Mouse (Mus musculus): Measurements from ENCODE around the gene Pomgnt1.

Gene Pomgnt1

DNA sequence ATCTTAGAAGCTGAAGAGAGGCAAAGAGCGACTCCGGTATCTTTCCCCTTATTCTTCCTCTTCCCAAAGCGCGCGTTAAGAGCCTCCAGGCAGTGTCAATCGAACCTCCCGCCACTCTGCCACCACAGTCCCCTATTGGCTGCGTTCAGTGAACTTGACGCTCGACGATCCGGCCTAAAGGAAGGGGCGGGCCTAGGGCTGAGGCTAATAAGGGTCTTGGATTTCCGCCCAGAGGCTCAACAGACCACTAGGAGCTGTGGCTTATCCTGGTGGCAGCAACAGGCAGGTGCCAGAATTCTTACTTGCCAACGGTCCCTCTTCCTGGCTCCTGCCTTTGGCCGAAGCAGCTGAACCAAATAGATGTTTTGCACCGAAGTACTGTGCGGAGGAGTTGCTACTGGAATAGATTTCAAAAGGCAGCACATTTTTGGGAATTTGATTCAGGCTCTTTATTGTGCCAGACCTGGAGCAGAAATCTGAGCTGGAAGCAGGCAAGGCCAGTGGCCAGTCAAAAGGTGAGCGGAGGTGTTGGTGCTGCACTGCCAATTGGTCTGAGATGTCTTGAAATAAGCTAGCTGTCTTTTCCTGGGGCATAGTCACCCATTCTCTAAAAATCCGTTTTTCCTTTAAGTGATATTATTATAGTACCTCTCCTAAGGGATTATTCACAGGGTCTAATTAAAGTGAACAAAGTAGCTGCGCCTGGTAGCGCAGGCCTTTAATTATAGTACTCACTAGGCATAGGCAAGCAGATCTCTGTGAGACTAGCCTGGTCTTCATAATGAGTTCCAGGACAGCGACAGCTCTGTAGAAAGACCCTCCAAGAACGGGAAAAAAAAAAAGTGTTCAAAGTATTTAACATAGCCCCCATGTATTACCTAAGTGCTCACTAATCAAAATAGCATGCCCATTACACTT, at the start of gene Pomgnt1, which contains the start of gene Rad54l:
Pomgnt1 (plus strand) TSS at position 239 of the 918 bp plus-strand sequence.
Rad54l (minus strand) TSS at position 89 of the 918 bp plus-strand sequence.
- DNase-seq (ENCODE audit: low spot score in 2 of 2), result peak; percentile 60 to 78

DNA sequence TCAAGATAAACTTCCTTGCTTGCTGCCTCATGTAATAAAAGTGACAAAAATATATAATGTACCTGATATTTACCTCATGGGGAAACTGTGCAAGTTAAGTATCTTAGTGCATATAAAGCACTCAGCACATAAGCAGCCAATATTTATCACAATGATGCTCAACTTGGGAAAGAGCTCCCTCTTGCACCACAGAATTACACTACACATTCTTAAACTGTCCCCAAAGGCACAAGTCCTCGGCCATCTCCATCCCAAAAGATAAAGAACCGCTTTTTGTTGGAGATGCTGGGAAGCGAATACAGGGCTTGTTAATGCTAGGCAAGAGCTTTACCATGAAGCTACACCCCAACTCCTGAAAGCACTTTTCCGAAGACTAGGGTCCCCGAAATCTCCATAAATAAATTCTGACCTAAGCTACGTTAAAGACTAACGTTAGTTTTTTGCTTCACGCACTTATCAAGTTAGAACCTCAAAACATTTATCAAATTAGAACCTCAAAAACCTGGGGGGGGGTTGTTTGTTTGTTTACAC, 49.4 kb upstream of the Pomgnt1 start:
- no peak for DNase-seq (ENCODE audit: low spot score in 2 of 2)

DNA sequence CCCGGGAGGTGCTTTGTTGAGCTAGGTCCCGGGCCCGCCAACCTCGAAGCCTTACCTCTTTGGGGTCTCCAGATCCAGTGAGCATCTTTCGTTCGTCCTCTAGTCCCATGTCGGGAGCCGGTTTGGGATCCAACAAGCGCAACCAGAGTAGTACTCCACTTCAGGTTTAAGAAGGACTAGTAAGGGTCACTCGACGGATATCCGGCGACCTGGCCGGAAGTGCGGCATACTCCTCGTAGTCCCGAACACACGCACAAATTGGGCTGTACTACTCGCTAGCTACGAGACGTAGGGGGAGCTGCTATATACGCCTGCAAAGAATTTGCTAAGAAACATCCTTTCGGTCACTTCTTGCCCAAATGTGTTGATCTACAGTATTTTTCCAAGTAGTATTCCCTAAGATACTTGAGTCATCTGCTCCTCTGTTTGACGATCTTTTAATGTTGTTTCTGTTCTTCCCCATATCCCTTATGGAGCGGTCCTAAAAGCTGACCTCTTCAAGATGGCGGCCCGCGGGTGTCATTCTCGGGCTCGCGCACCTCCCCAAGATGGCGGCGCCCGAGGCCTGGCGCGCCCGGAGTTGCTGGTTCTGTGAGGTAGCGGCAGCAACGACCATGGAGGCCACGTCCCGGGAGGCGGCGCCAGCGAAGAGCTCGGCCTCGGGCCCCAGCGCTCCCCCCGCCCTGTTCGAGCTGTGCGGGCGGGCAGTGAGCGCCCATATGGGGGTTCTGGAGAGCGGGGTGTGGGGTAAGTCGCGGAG, 48.6 kb upstream of the Pomgnt1 start, which contains the start of the genes Uqcrh and Lrrc41:
Uqcrh (minus strand) TSS at position 211 of the 760 bp plus-strand sequence.
Lrrc41 (plus strand) TSS at position 409 of the 760 bp plus-strand sequence.
- DNase-seq (ENCODE audit: low spot score in 2 of 2), result peak; percentile 92 to 94

DNA sequence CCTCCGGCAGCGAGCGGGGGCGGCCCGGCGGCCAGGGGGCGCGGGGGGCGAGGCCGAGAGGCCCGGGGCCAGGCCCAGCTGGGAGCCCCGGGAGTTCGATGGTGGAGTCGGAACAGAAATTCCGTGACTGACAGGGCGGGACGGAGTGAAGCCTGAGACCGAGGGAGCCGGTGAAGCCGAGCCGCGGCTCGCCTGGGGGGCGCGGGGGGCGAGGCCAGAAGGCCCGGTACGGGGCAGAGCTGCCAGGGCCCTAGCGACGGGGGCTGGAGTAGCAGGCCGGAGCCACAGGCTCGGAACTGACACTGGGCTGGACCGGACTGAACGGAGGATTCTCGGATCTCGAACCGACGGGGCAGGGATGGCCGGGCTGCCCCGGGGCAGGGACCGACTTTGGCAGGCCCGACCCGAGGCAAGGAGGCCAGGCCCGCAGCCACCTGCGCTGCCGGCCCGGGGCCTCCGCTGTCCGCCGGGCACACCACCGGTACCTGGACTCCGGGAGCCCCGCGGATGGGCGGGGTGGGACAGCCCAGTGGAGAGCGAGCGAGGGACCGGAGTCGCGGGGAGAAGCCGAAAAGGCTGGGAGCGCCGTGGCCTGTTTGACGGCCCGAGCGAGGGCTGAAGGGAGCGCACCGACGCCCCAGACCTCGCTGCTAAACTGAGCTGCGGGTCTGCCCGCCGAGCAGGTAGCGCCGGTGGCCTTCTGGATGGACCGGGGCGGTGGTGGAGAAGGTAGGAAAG, 47.8 kb upstream of the Pomgnt1 start:
- DNase-seq (ENCODE audit: low spot score in 2 of 2), result peak; percentile 65

DNA sequence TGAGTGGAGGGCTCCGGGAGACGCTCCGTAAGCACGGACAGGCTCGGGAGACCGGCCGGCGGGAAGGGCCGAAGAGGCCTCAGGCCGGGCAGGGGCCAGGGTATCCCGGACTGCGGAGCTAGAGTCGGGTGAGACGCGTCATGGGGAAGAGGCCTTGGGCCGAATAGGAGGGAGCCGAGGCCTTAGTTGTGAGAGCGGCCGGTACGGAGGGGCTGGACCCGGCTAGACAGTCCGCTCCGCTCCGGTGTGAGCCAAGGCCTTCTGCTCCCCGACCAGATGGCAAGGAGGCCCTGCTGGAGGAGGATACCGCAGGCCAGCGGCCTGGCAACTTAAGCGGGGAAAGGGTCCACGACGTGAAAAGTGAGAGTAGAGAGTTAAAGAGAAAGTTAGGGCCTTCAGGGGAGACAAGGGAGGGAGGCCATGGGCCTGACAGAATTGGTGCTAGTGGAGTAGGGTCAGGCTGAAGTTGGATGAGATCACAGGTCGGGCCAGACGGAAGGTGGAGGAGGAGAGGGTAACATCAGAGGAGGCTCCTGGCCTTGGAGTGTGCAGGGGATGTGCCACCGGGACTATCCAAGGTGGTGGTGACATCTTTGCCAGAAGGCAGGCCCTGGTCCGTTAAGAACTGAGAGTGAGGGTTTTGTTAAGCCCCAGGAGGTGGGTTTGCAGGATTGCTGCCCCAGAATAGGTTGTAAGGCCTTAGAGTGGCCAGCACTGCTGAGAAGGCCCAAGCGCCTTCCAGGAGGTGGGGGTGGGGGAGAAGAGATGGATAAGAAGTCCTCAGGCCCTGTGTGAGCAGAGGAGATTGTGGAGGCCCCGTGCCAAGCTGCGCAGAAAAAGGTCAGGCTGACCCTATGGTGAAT, 47.0 kb upstream of the Pomgnt1 start:
- DNase-seq (ENCODE audit: low spot score in 2 of 2), result peak; percentile 17 to 28

DNA sequence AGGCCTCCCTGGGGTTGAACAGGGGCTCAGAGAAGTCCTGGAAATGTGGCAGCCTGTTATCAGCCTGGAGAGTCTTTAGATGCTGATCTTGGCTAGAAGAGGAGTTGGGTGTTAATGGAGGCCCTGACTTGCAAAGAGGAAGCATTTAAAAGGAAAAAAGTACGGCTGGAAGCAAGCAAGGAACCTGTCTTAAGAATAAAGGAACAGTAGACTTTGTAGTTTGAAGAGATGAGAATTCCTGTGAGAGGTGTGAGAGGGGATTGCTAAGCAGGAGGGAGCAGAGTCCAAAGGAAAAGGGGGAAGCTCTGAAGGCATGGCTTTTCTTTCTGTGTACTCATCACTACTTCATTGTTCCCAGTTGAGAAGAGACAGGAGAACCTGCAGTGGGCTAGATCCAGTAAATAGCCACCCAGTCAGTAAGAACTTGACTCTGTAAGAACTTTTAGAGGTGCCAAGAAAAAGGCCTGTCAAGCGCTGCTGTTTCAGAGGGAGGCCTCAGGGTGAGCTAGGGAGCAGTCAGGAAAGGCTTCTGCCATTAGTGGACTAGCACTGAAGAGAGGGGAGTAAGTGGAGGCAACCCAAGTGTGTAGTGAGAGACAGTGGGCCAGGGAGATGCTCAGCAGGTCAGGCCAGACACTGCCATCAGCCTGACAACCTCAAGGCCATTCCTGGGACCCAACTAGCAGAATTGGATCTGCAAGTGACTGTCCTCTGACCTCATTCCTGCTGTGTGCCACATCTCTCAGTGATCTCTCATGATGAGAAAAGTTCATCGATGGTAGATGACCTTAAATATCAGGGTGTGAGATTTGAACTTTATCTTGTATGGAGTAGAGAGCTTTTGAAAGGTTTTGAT, 46.2 kb upstream of the Pomgnt1 start:
- DNase-seq (ENCODE audit: low spot score in 2 of 2), result no peak

DNA sequence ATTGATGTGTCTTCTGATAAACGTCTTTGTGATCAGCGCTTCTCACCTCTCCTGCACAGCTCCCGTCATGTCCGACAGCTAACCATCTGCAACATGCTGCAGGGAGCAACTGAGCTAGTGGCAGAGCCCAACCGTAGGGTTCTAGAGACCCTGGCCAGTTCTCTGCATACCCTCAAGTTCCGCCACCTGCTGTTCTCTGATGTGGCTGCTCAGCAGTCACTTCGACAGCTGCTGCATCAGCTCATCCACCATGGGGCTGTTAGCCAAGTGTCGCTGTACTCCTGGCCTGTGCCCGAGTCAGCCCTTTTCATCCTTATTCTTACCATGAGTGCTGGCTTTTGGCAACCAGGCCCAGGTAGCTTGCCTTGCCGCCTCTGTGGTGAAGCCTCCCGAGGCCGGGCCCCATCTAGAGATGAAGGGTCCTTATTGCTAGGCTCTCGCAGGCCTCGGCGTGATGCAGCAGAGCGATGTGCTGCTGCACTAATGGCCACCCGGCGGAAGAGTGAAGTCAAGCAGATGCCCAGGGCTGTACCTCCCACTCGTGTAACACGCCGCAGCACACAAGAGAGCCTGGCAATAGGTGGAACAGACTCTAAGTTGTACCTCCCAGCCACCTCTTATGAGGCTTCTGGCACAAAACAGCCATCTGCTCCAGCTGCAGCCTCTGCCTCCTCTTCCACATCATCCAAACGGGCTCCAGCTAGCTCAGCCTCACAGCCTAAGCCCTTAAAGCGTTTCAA, 35.0 kb upstream of the Pomgnt1 start:
- DNase-seq (ENCODE audit: low spot score in 2 of 2), result no peak

DNA sequence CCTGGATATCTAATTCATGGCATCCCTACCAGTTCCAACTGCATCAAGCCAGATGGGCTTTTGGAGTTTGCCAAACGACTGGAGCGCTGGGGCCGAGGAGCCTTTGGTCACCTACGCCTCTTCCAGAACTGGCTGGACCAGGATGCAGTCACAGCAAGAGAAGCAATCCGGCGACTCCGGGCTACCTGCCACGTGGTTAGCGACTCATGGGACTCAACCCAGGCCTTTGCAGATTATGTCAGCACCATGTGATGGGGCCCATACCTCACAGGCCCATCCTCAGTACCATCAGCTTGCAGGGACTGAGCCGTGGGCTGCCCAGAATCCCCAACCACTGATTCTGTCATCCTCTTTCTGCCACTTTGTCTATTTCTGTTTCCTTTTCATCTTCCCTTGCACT, 27.3 kb upstream of the Pomgnt1 start:
- DNase-seq (ENCODE audit: low spot score in 2 of 2), result no peak

DNA sequence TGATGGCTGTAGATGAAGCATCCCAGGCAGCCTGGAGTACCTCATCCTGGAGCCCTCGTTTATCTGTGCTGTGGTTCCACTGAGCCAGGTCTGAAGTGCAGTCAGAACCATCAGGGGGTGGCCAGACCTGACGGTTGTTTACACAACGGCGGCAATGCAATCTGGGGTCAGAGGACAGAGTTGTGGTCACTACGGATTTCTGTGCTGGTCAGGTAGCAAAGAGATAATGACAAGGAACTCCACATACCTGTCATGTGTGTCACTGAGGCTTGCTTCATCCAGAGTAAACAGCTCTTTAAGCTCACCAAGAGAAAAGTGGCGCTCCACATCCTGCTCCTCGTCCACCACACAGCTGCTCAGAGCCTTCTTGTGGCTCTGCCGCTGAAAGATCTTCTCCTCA, 26.4 kb upstream of the Pomgnt1 start:
- no peak for DNase-seq (ENCODE audit: low spot score in 2 of 2)

DNA sequence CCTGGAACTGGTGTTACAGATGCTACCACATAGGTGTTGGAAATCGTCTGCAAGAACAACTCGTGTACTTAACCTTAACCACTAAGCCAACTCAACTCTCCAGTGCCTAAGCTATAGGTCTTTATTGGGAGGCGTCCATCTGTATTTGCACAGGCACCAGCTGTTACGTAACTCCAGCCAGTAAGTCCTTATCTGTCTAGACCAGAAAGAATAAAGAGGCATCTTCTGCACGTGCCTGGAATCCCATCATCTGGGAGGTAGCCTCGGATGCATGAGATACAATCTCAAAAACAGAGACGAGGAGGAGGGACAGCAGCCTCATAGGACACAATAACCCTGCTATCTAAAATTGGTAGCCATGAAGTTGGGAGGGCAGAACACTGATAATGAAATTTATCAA, 22.7 kb upstream of the Pomgnt1 start:
- no peak for DNase-seq (ENCODE audit: low spot score in 2 of 2)

DNA sequence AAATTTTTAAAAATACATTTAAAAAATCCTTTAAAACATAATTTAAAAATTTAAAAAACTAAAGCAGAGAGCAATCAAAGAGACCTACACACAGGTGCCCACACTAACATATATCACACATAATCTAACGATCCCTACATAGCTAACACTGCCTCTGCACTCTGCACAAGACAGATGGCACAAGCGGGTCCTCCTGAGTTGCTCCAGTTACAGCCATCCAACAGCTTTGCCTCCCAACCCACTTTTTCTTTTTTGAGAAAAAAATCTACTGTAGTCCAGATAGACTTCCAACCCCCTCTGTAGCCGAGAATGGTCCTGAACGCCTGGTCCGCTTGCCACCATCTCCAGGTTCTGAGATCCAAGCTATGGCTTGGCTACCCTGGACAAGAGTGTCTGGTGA, 18.4 kb upstream of the Pomgnt1 start:
- DNase-seq (ENCODE audit: low spot score in 2 of 2), result no peak

DNA sequence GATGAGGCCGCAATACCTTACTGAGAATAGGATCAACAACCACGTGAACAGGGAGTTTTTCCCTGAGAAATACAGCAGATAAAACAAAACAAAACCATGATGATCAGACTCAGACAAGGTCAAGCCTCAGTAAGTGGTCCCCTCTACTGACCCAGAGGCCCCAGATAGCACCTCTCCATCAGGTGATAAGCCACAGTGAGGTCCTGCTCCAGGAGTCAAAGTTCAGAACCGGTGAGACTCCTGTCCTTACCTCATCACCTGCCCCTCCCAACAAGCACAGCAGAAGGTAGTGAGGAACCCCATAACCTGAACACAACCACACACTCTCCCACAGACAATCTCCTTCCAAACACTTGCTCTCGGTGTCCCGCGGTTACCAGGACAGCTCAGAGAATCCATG, 12.9 kb upstream of the Pomgnt1 start:
- no peak for DNase-seq (ENCODE audit: low spot score in 2 of 2)

DNA sequence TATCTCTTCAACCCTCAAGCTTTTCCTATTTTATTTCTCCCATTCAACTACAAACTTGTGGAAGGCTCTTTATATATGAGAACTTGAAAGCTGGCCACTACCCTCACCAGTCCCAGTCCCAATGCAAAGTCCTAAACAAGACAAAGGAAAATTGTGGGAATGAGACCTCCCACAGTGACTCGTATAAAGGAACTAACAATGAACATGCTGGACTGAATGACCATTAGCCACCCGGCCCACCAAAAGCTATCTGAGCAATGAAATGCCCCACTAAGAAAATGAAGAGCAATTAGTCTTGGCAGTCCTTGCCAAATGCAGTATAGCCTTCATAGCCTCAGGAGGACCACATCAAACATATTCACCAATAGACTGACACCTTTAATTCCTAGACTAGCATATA, 12.2 kb upstream of the Pomgnt1 start:
- no peak for DNase-seq (ENCODE audit: low spot score in 2 of 2)

DNA sequence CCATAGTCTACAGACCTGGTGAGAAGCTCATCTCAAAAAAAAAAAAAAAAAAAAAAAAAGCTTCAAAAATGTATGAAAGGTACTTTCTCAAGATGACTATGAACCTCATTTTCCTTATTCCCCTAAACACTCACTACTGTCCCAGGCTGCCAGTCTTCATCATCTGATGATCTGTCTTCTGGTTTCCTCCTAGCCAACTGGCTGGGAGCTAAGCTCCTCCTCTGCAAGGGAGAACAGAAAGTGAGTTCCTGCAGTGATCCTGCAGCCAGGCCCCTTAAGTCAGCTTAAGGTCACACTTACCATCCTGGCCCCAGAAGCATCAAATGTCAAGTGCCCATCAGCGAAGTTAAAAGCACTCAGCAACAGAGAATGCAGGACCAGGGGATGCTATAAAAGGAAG, 878 bp upstream of the Pomgnt1 start:
- no peak for DNase-seq (ENCODE audit: low spot score in 2 of 2)

DNA sequence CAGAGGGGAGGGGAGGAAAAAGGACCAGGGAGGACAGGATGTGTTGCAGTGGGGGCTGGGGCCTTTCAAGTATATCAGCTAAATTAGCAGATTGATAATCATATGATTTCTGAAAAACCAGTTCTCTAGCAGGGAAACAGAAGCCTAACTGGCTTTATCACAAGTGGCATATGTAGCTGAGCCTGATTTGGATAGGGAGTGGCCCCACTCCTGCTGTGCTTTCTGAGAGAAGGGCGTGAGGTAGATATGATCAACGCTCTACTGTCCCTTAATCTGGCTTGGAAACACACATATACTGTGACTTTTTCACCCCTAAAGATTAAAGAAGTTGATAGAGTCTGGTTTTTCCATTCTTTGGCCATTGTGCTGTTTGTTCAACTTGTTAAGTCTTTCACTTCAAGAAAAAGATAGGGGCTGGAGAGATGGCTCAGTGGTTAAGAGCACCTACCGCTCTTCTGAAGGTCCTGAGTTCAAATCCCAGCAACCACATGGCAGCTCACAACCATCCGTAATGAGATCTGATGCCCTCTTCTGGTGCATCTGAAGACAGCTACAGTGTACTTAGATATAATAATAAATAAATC, 2.3 kb downstream of the Pomgnt1 start:
- no peak for DNase-seq (ENCODE audit: low spot score in 2 of 2)

DNA sequence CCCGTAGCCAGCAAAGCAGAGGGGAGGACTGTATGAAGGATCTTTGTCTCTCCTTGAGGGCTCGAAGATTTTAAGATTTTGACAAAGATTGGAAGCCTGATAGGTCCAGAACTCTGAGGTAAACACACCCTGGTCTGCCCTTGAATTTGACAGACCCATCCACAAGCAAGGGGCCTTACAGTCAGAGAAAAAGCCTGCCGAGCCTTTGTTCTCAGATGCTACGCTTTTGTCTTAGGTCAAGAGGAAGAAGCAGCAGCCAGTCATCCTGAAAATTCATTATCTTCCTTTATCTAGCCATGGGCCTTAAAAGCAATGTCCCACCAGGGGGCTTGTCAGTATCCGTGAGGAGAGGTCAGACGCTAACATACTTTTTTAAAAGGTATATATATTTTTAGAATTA, 4.3 kb downstream of the Pomgnt1 start:
- no peak for DNase-seq (ENCODE audit: low spot score in 2 of 2)

DNA sequence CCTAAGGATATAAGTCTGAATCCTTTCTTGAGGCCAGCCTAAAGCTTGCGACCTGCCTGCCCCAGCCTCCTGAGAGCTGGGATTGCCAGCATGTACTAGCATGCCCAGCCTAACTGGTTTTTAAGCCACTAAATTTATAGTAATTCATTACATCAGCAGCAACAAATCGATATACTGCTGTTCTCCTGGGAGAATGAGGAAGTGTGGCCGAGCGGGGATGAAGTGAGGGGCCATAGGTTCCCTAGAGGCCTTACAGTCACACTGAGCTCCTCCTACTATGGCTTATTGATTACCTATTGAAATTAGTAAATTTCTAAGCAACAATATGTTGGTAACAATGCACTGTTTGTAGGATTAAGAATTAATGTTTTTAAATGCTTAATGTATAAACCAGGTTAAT, 9.5 kb downstream of the Pomgnt1 start:
- no peak for DNase-seq (ENCODE audit: low spot score in 2 of 2)

DNA sequence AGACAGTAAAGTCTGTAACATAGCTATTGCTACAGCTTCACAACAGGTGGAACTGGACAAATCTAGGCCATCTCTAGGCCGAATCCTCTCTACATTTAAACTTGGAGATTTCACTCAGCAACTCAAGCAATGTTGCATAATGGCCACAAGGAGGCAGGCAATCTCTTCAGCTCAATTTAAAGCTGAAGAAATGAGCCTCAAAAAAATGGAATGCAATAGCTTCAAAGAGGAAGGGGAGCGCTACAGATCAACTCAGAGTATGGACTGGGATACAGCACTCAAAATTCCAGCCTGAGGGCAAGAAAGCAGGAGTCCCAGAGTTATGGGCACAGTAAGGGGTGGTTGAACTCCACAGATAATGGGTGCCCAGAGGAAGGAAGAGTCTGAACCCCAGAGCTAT, 11.3 kb downstream of the Pomgnt1 start:
- peak in 1 of 2 experiments; percentile 19 for DNase-seq (ENCODE audit: low spot score in 2 of 2)
